Mouse (Mus musculus) stomach, postnatal 0 days (tissue): Measurements from ENCODE around the gene Uimc1.

Source experiments
- CTCF ChIP-seq: IDR thresholded peaks from 2 replicates; pipeline ENCODE4 v1.5.1; 2016; ENCODE audit warnings: antibody characterized with exemption, low read depth, mild to moderate bottlenecking, moderate library complexity
- EP300 ChIP-seq: optimal IDR thresholded peaks from 2 replicates; pipeline ENCODE3; 2016; ENCODE audit warnings: antibody characterized with exemption

DNA sequence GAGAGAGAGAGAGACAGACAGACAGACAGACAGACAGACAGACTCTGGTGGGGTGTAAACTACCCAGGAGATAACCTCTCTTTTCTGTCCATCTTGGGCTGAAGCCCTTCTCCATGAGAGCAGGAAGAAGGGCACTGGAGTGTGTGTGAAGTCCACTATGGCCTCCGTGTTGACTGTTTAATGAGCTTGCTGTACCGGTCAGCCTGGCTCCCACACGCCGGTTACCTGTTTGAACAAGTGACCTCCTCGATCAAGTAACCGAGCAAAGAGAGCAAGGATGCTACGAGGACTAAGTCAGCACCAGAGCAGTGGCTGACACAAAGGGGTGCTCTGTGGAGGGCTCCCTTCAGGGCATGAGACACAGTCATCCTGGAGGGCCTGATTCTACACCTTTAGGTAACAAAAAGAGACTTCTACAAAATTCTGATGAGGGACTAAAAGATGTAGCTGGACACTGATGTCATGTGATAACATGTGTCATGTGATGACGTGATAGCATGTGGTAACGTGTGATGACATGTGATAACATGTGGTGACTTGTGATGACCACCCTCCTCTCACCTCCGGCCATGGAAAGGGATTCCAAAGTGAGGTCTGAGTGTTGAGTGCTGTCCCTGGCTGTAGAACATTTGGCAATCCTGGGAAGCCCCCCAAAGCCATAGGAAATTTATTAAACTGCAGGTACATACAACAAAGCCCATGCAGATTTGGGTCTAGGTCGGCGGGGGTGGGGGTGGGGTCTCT is 82.8 kb downstream of the Uimc1 start:
- no peak for TF ChIP-seq CTCF
- TF ChIP-seq EP300: no peak
